Mouse (Mus musculus): Measurements from ENCODE around the gene Mgea5. TPM values are rescaled to one million over a fixed set of nuclear protein-coding genes. Genes with fewer than 3 reads are reported as not detected.
A peak's percentile ranks its signal among the peaks of the same experiment; 100 is the strongest.
"Not testable (repeated sequence)": the region's sequence is repeated elsewhere in the genome, so short reads cannot be mapped to it uniquely, and the experiment has no call there.

Gene Mgea5
- 234 and 248 TPM in 2 replicates for total RNA-seq (2017)

- ATAC-seq (replicated peaks in 1 of 2; ENCODE audit: insufficient read depth in 1 of 2, low FRiP score in 2 of 2, low TSS enrichment in 1 of 2, low read depth in 1 of 2, poor library complexity in 2 of 2, severe bottlenecking in 2 of 2), result peak; percentile 98
These were observed at the start of gene Mgea5 for GRCm38 (mm10) chr19:45783181-45783932. TSS of gene Mgea5 (minus strand) at chr19:45783837.

DNA sequence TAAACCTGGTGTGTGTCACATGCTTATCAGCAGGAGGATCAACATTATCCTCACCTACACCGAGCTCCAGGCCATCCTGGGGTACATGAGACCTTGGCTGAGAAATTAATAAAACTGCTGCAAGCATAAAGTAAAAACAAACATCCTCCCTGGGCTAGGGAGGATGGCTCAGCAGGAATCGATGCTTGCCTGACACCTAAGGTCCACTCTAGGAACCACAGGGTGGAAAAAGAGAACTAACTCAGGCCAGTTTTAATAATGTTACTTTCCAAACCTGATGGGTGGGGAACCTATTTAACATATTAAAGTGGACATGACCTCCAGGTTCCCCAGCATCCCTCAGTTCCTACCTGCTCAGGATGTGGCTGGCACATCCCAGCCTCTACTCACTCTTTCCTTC lies 47.0 kb upstream of the Mgea5 start:
- no peak for ATAC-seq (replicated peaks in 1 of 2; ENCODE audit: insufficient read depth in 1 of 2, low FRiP score in 2 of 2, low TSS enrichment in 1 of 2, low read depth in 1 of 2, poor library complexity in 2 of 2, severe bottlenecking in 2 of 2)

- no peak for ATAC-seq (replicated peaks in 1 of 2; ENCODE audit: insufficient read depth in 1 of 2, low FRiP score in 2 of 2, low TSS enrichment in 1 of 2, low read depth in 1 of 2, poor library complexity in 2 of 2, severe bottlenecking in 2 of 2)
These were observed 44.1 kb upstream of the Mgea5 start for GRCm38 (mm10) chr19:45827736-45828135.

DNA sequence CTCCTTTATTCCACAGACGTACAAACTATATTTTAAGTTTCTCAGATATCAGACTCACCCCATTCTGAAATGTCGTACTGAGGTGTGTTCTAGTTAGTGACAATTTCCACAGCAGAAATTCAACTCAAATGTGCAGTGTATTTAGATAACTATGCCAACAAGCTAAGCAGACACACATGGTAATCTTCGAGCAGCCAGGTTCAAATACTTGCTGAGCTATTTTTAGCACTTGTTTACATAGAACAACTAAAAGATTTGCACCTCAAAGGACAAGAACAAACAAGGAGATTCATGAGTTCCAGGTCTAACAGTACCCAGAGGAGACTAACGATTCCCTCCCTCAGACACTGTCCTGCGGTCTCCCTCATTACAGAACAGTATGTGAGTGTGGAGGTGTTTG lies 43.5 kb upstream of the Mgea5 start:
- no peak for ATAC-seq (replicated peaks in 1 of 2; ENCODE audit: insufficient read depth in 1 of 2, low FRiP score in 2 of 2, low TSS enrichment in 1 of 2, low read depth in 1 of 2, poor library complexity in 2 of 2, severe bottlenecking in 2 of 2)

GRCm38 (mm10) chr19:45826146-45826545 lies 42.5 kb upstream of the Mgea5 start:
- no peak for ATAC-seq (replicated peaks in 1 of 2; ENCODE audit: insufficient read depth in 1 of 2, low FRiP score in 2 of 2, low TSS enrichment in 1 of 2, low read depth in 1 of 2, poor library complexity in 2 of 2, severe bottlenecking in 2 of 2)

- no peak for ATAC-seq (replicated peaks in 1 of 2; ENCODE audit: insufficient read depth in 1 of 2, low FRiP score in 2 of 2, low TSS enrichment in 1 of 2, low read depth in 1 of 2, poor library complexity in 2 of 2, severe bottlenecking in 2 of 2)
These were observed 38.2 kb upstream of the Mgea5 start for GRCm38 (mm10) chr19:45821832-45822231.

GRCm38 (mm10) chr19:45817816-45818490 lies 34.3 kb upstream of the Mgea5 start:
- ATAC-seq (replicated peaks in 1 of 2; ENCODE audit: insufficient read depth in 1 of 2, low FRiP score in 2 of 2, low TSS enrichment in 1 of 2, low read depth in 1 of 2, poor library complexity in 2 of 2, severe bottlenecking in 2 of 2), result no peak

GRCm38 (mm10) chr19:45816727-45817126 lies 33.1 kb upstream of the Mgea5 start:
- no peak for ATAC-seq (replicated peaks in 1 of 2; ENCODE audit: insufficient read depth in 1 of 2, low FRiP score in 2 of 2, low TSS enrichment in 1 of 2, low read depth in 1 of 2, poor library complexity in 2 of 2, severe bottlenecking in 2 of 2)

GRCm38 (mm10) chr19:45815831-45816405 lies 32.3 kb upstream of the Mgea5 start, which contains the start of gene Kcnip2:
TSS of gene Kcnip2 (minus strand) at chr19:45816061.
- ATAC-seq (replicated peaks in 1 of 2; ENCODE audit: insufficient read depth in 1 of 2, low FRiP score in 2 of 2, low TSS enrichment in 1 of 2, low read depth in 1 of 2, poor library complexity in 2 of 2, severe bottlenecking in 2 of 2), result no peak

DNA sequence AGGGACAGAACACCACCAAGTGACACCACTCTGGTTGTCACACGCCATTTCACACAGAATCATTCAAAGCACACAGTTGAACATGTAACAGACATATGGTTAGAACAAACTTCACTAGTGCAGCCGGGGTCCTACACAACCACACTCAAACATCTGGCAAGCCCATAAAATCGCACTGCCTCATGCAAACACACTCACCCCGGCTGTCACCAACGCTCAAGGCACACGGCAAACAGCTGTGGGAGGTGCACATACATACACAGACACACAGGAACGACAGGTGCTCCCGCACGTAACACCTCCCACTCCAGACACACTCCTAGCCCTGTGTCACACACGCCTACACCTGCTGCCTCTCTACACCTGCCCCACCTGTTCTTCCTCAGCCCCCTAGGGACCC lies 31.5 kb upstream of the Mgea5 start:
- ATAC-seq (replicated peaks in 1 of 2; ENCODE audit: insufficient read depth in 1 of 2, low FRiP score in 2 of 2, low TSS enrichment in 1 of 2, low read depth in 1 of 2, poor library complexity in 2 of 2, severe bottlenecking in 2 of 2), result no peak

DNA sequence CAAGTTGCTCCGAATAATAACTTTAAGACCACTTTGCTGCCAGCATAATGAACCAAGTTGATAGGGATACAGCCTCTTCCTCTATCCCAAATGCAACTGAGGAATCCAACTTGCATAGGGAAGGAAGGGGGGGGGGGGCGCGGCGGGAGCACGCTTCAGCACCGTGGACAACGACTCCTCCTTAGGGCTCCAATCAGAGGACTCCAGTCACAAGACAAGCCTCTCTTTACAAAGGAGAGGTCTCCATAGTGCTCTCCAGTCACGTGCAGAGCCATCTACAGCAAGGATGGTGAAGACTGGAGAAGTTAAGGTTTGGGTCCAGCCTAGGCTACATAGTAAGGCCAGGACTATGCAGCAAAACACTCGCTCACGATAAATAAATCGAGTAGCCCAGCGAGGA lies 30.2 kb upstream of the Mgea5 start:
- no peak for ATAC-seq (replicated peaks in 1 of 2; ENCODE audit: insufficient read depth in 1 of 2, low FRiP score in 2 of 2, low TSS enrichment in 1 of 2, low read depth in 1 of 2, poor library complexity in 2 of 2, severe bottlenecking in 2 of 2)

DNA sequence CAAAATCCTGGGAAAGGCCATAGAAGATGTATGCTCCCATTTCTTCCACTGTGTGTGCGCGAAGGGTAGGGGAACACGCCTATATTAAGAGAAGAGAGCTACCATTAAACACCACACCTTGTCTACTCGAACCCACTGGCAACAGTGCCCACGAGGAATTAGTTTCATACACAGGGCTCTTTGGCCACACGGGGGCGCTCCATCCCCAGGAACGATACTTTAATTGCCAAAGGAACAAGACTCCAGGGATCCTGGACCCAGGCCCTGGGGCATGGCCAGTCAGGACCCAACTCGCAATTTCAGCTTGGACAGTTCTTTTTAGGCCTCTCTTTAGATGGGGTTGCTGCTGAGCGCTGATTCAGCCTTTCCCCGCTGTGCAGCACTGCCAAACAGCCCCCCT lies 29.6 kb upstream of the Mgea5 start:
- peak; percentile 30 to 49; a peak in 2 of 4 replicates for ATAC-seq (replicated peaks in 1 of 2; ENCODE audit: insufficient read depth in 1 of 2, low FRiP score in 2 of 2, low TSS enrichment in 1 of 2, low read depth in 1 of 2, poor library complexity in 2 of 2, severe bottlenecking in 2 of 2)

GRCm38 (mm10) chr19:45812673-45813252 lies 29.1 kb upstream of the Mgea5 start:
- ATAC-seq (replicated peaks in 1 of 2; ENCODE audit: insufficient read depth in 1 of 2, low FRiP score in 2 of 2, low TSS enrichment in 1 of 2, low read depth in 1 of 2, poor library complexity in 2 of 2, severe bottlenecking in 2 of 2), result no peak

- ATAC-seq (replicated peaks in 1 of 2; ENCODE audit: insufficient read depth in 1 of 2, low FRiP score in 2 of 2, low TSS enrichment in 1 of 2, low read depth in 1 of 2, poor library complexity in 2 of 2, severe bottlenecking in 2 of 2), result peak; percentile 71 to 87
These were observed 28.5 kb upstream of the Mgea5 start for GRCm38 (mm10) chr19:45812115-45812514.

DNA sequence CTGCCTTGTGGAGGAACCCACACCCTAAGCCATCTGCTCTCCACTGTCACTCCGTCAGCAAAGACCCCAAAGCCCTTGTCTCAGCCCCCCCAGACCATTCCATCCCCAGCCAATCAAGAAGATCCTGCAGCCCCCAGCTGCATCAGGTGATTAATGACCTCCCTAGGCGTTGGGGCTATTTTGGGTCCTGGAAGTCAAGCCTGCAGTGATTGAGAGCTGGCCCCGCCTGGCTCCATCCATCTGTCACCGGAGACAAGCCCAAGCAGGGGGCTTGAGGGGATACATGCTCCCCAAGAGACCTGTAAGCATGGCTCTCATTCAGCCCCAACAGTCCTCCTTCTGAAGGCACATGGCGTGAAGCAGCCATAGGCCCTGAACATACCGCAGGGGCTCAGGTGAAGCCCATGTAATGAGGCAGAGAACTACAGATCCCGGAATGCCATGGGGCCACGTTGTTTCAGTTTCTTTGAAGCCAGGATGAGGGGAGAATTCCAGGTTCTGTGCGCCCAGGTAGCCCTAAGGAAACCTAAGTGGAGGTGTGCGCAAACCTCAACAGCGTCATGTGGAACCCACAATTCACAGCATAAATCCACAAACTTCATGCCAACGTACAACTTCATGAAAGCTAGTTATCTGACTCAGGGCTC lies 27.5 kb upstream of the Mgea5 start:
- ATAC-seq (replicated peaks in 1 of 2; ENCODE audit: insufficient read depth in 1 of 2, low FRiP score in 2 of 2, low TSS enrichment in 1 of 2, low read depth in 1 of 2, poor library complexity in 2 of 2, severe bottlenecking in 2 of 2), result no peak

- no peak for ATAC-seq (replicated peaks in 1 of 2; ENCODE audit: insufficient read depth in 1 of 2, low FRiP score in 2 of 2, low TSS enrichment in 1 of 2, low read depth in 1 of 2, poor library complexity in 2 of 2, severe bottlenecking in 2 of 2)
These were observed 24.1 kb upstream of the Mgea5 start for GRCm38 (mm10) chr19:45807732-45808131.

GRCm38 (mm10) chr19:45805817-45806216 lies 22.2 kb upstream of the Mgea5 start:
- not testable (repeated sequence) for ATAC-seq (replicated peaks in 1 of 2; ENCODE audit: insufficient read depth in 1 of 2, low FRiP score in 2 of 2, low TSS enrichment in 1 of 2, low read depth in 1 of 2, poor library complexity in 2 of 2, severe bottlenecking in 2 of 2)

Data from hematopoietic stem cell, adult 5-6 weeks (primary cell).